Mouse (Mus musculus): ENCODE results near the gene Tcl1b4.

Tcl1b4 gene

DNA sequence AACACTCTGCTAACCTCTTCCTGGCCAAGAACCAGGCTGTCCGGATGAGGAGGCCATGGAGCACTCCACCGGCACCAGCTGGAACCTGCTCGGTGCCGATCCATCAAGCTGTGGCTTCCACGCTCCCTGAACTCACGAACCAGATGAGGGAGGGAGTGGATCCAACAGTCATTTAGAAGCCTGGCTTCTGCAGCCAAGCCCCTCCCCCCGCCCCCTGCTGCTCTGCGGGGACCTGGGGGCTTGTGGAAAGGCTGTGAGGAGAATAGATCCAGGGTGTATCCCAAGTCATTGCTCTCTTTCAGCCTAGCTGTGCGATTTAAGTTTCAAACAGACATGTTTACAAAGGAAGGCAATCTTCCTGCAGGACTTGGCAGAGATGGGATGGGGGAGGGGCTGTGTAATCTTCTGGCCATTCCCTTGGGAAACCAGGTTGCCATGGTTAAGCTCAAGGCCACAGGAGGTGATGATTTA is 47.0 kb downstream of the Tcl1b4 start:
- in situ Hi-C loops (cut with MseI, MboI) = no loop called here

- in situ Hi-C loops (cut with MseI, MboI) = no loop called here
These were observed 52.0 kb downstream of the Tcl1b4 start for GRCm38 (mm10) chr12:105253796-105254195.

Data from mouse trophoblast stem cell (cell line).